Mouse (Mus musculus) limb, embryonic 15.5 days (tissue): ENCODE data around the gene Rgs8. TPM values are rescaled to one million over a fixed set of nuclear protein-coding genes. Genes with fewer than 3 reads are reported as not detected.

Source experiments
- ATAC-seq: fragments of 200-750 bp; cut with Nextera tagmentation; 2 replicates; pipeline ENCODE4 v1.8.0; 2017; ENCODE audit warnings: low read depth, moderate TSS enrichment; ENCODE audit not compliant: insufficient number of reproducible peaks, low FRiP score, low TSS enrichment
- H3K27ac ChIP-seq: fragments of 300-500 bp; sonication (generic); 2 replicates; pipeline ENCODE4 v1.5.1; 2015; ENCODE audit warnings: moderate library complexity, mild to moderate bottlenecking, inconsistent platforms
- H3K27me3 ChIP-seq: fragments of 300-500 bp; sonication (generic); 2 replicates; pipeline ENCODE4 v1.6.1; 2015; ENCODE audit warnings: inconsistent platforms
- H3K36me3 ChIP-seq: fragments of 300-500 bp; sonication (generic); 2 replicates; pipeline ENCODE4 v1.6.1; 2015; ENCODE audit warnings: inconsistent platforms
- H3K4me1 ChIP-seq: fragments of 300-500 bp; sonication (generic); 2 replicates; pipeline ENCODE4 v1.6.1; 2015; ENCODE audit warnings: inconsistent platforms
- H3K4me2 ChIP-seq: fragments of 300-500 bp; sonication (generic); 2 replicates; pipeline ENCODE4 v1.6.1; 2015; ENCODE audit warnings: mild to moderate bottlenecking, inconsistent platforms
- H3K4me3 ChIP-seq: fragments of 300-500 bp; sonication (generic); 2 replicates; pipeline ENCODE4 v1.5.1; 2015; ENCODE audit warnings: mild to moderate bottlenecking, inconsistent platforms
- H3K9ac ChIP-seq: fragments of 300-500 bp; sonication (generic); 2 replicates; pipeline ENCODE4 v1.6.1; 2015; ENCODE audit warnings: inconsistent platforms
- H3K9me3 ChIP-seq: fragments of 300-500 bp; sonication (generic); 2 replicates; pipeline ENCODE4 v1.6.1; 2016; ENCODE audit warnings: inconsistent platforms
- WGBS: fragments of 180-500 bp; shearing (Covaris S2); methylation state at CpG from one replicate; pipeline ENCODE4 v1.1.7; 2015; 5-methylcytosine and 5-hydroxymethylcytosine counted together
- polyA plus RNA-seq: library from polyadenylated mRNA; unstranded; fragments of >200 nt; fragmentation: Nextera tagmentation; extraction: Ambion mirVana; gene quantifications from 2 replicates; pipeline ENCODE4 v1.2.1, GENCODE M21; 2015

Gene Rgs8
- polyA plus RNA-seq, 1 experiment from 2014 or later: 0.91 TPM

DNA sequence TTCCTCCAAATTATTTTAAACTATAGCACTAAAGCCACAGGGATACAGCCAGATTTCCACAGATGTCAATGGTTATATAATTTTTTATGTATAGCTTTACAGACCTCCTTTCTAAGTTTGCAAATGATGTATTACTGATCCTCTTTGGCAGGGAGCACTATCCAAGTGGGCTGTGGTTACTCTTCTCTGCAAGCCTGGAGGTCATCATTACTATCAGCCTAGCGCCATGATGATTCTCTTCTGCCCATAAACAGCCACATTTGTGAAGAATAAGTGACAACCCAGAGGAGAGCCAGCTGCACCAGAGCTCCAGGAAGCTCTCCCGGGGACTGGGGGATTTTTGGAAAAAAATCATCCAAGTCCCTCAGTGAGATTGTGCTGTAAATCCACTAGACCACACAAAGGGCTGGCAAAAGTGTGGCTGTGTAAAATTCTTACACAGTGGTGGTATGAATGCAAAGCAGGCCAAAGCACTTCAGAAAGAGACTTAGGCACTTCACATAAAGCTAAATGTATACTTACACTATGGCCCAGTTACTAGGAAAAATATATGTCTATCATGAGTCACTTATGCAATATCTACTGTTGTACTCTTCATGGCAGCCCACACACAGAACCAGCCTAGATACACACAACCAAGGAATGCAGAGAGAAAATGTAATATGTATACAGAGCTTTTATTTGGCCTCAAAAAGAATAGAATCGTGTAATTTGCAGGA, 58.9 kb downstream of the Rgs8 start:
- Histone ChIP-seq H3K4me3 (no peak overlapping the region), H3K27me3 (no peaks in the 10 kb centered on the region), H3K36me3 (no peaks in the 10 kb centered on the region), H3K9me3 (no peaks in the 10 kb centered on the region), H3K4me1 (peaks cover 3% of the 10 kb centered on the region; the same call in 1 of the 2 replicates), H3K9ac (no peak overlapping the region), H3K4me2 (no peak overlapping the region), H3K27ac (peak overlapping the region; percentile 14; the same call in 1 of the 2 replicates)
- ATAC-seq: peak; percentile 55; the same call in 1 of the 2 replicates
- WGBS: 64% methylated on average over 3 of the region's 3 CpGs

GRCm38 (mm10) chr1:153712633-153713032, 59.8 kb downstream of the Rgs8 start:
- no peak for ATAC-seq
- WGBS: 90% methylated on average over 2 of the region's 2 CpGs
- H3K4me2 ChIP-seq: no peak overlapping the region
- peaks cover 3% of the 10 kb centered on the region; the same call in 1 of the 2 replicates for H3K4me1 ChIP-seq
- no peak overlapping the region for H3K27ac ChIP-seq
- H3K4me3 ChIP-seq: no peak overlapping the region
- H3K36me3 ChIP-seq: no peaks in the 10 kb centered on the region
- H3K27me3 ChIP-seq: no peaks in the 10 kb centered on the region
- H3K9me3 ChIP-seq: no peaks in the 10 kb centered on the region
- H3K9ac ChIP-seq: no peak overlapping the region

- Histone ChIP-seq H3K4me2 (no peak overlapping the region), H3K27me3 (no peaks in the 10 kb centered on the region), H3K4me1 (no peaks in the 10 kb centered on the region), H3K27ac (no peak overlapping the region), H3K36me3 (no peaks in the 10 kb centered on the region), H3K9ac (no peak overlapping the region), H3K9me3 (no peaks in the 10 kb centered on the region), H3K4me3 (no peak overlapping the region)
- WGBS: 76% methylated on average over 1 of the region's 1 CpGs
- no peak for ATAC-seq
Measured at GRCm38 (mm10) chr1:153717990-153718389, 65.2 kb downstream of the Rgs8 start.

DNA sequence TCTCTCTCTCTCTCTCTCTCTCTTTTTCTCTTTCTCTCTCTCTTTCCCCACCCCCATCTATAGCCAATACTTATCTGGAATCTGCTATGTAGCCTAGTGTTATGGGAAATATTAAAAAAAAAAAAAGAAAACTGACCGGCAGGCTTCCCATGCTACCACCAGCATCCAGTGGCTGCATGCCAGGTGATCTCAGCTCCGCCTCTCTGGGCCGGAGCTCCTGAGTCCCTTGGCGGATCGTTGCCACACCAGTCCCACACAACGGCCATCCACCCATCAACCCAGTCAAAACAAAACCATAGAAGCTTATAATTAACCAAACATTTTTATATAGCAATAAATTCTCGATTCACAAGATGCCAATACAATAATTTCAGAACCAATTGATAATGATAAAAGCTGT, 68.1 kb downstream of the Rgs8 start:
- no peak overlapping the region for H3K9ac ChIP-seq
- H3K36me3 ChIP-seq: no peaks in the 10 kb centered on the region
- WGBS: 74% methylated on average over 7 of the region's 7 CpGs
- ATAC-seq: no peak
- H3K4me3 ChIP-seq: no peak overlapping the region
- H3K4me1 ChIP-seq: no peaks in the 10 kb centered on the region
- H3K4me2 ChIP-seq: no peak overlapping the region
- no peaks in the 10 kb centered on the region for H3K27me3 ChIP-seq
- no peak overlapping the region for H3K27ac ChIP-seq
- H3K9me3 ChIP-seq: no peaks in the 10 kb centered on the region

GRCm38 (mm10) chr1:153721565-153722310, 68.9 kb downstream of the Rgs8 start:
- WGBS: 85% methylated on average over 9 of the region's 9 CpGs
- Histone ChIP-seq H3K4me2 (no peak overlapping the region), H3K36me3 (no peaks in the 10 kb centered on the region), H3K27ac (no peak overlapping the region), H3K27me3 (no peaks in the 10 kb centered on the region), H3K9ac (no peak overlapping the region), H3K4me1 (no peaks in the 10 kb centered on the region), H3K4me3 (no peak overlapping the region), H3K9me3 (no peaks in the 10 kb centered on the region)
- ATAC-seq: no peak

- no peaks in the 10 kb centered on the region for H3K9me3 ChIP-seq
- no peaks in the 10 kb centered on the region for H3K36me3 ChIP-seq
- H3K27me3 ChIP-seq: no peaks in the 10 kb centered on the region
- ATAC-seq: no peak
- no peak overlapping the region for H3K4me3 ChIP-seq
- no peak overlapping the region for H3K27ac ChIP-seq
- no peak overlapping the region for H3K9ac ChIP-seq
- no peak overlapping the region for H3K4me2 ChIP-seq
- WGBS: 71% methylated on average over 9 of the region's 9 CpGs
- no peaks in the 10 kb centered on the region for H3K4me1 ChIP-seq
Measured at GRCm38 (mm10) chr1:153723426-153723825, 70.6 kb downstream of the Rgs8 start.

DNA sequence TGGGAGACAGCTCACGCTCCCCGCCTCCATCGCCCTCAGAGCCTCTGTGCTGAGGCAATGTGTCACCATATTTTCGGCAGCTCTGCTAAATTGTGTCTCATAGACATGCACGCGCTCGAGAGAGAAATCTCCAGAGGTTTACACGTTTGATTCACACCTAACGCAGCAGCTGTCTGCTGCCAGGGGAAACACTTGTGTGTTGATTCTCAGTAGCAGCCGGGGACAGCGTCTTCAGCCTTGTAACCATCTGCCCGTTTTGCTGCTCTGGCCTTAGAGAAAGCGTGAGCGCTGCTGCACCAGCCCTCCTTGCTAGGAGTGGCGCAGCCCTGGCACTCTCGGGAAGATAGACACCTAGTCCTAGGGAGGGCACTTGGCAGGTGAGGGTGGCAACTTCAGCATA, 73.8 kb downstream of the Rgs8 start:
- Histone ChIP-seq H3K27ac (no peak overlapping the region), H3K9ac (no peak overlapping the region), H3K4me2 (no peak overlapping the region), H3K4me1 (no peaks in the 10 kb centered on the region), H3K27me3 (no peaks in the 10 kb centered on the region), H3K4me3 (no peak overlapping the region), H3K9me3 (no peaks in the 10 kb centered on the region), H3K36me3 (no peaks in the 10 kb centered on the region)
- 78% methylated on average over 16 of the region's 16 CpGs for WGBS
- no peak for ATAC-seq

- Histone ChIP-seq H3K4me3 (no peak overlapping the region), H3K9me3 (no peaks in the 10 kb centered on the region), H3K27ac (no peak overlapping the region), H3K9ac (no peak overlapping the region), H3K27me3 (0 out of 2 replicates have a peak, but pooled peaks cover 3% of the 10 kb centered on the region), H3K36me3 (no peaks in the 10 kb centered on the region), H3K4me1 (peaks cover 17% of the 10 kb centered on the region), H3K4me2 (no peak overlapping the region)
- ATAC-seq: no peak
- 63% methylated on average over 2 of the region's 2 CpGs for WGBS
Measured at GRCm38 (mm10) chr1:153729806-153730205, 77.0 kb downstream of the Rgs8 start.

GRCm38 (mm10) chr1:153730671-153731070, 77.8 kb downstream of the Rgs8 start:
- no peak overlapping the region for H3K9ac ChIP-seq
- H3K4me1 ChIP-seq: peaks cover 17% of the 10 kb centered on the region
- H3K27me3 ChIP-seq: 0 out of 2 replicates have a peak, but pooled peaks cover 3% of the 10 kb centered on the region
- H3K27ac ChIP-seq: no peak overlapping the region
- WGBS: 35% methylated on average over 3 of the region's 3 CpGs
- ATAC-seq: no peak
- no peak overlapping the region for H3K4me3 ChIP-seq
- H3K4me2 ChIP-seq: no peak overlapping the region
- no peaks in the 10 kb centered on the region for H3K36me3 ChIP-seq
- no peaks in the 10 kb centered on the region for H3K9me3 ChIP-seq

DNA sequence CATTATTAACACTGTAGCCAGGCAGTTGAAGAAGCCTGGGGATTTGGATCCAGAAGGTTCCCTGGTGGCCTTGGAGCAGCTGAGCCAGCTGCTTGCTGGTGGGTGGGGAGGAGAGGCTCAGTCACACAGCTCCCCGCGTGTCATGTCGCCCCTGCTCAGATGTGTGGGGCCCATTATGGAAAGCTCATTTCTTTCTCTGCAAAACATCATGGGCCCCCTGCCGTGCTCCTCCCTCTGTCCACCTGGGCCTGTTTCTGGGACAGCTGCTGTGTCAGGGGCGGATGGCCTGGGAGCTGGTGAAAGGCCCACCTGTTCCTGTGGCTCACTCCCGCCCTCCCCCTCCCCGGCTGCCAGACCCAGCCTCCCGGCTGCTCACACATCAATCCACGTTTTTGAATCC, 80.4 kb downstream of the Rgs8 start:
- H3K4me3 ChIP-seq: no peak overlapping the region
- no peak overlapping the region for H3K4me2 ChIP-seq
- no peaks in the 10 kb centered on the region for H3K36me3 ChIP-seq
- WGBS: 27% methylated on average over 9 of the region's 9 CpGs
- peaks cover 25% of the 10 kb centered on the region for H3K4me1 ChIP-seq
- H3K9me3 ChIP-seq: no peaks in the 10 kb centered on the region
- H3K9ac ChIP-seq: no peak overlapping the region
- no peak for ATAC-seq
- no peak overlapping the region for H3K27ac ChIP-seq
- H3K27me3 ChIP-seq: peaks cover 9% of the 10 kb centered on the region; the same call in 1 of the 2 replicates

GRCm38 (mm10) chr1:153734866-153735265, 82.0 kb downstream of the Rgs8 start:
- H3K9me3 ChIP-seq: no peaks in the 10 kb centered on the region
- peaks cover 31% of the 10 kb centered on the region for H3K4me1 ChIP-seq
- no peak overlapping the region for H3K4me3 ChIP-seq
- H3K4me2 ChIP-seq: no peak overlapping the region
- H3K9ac ChIP-seq: no peak overlapping the region
- peaks cover 19% of the 10 kb centered on the region for H3K27me3 ChIP-seq
- 87% methylated on average over 4 of the region's 4 CpGs for WGBS
- ATAC-seq: no peak
- no peak overlapping the region for H3K27ac ChIP-seq
- H3K36me3 ChIP-seq: no peaks in the 10 kb centered on the region

DNA sequence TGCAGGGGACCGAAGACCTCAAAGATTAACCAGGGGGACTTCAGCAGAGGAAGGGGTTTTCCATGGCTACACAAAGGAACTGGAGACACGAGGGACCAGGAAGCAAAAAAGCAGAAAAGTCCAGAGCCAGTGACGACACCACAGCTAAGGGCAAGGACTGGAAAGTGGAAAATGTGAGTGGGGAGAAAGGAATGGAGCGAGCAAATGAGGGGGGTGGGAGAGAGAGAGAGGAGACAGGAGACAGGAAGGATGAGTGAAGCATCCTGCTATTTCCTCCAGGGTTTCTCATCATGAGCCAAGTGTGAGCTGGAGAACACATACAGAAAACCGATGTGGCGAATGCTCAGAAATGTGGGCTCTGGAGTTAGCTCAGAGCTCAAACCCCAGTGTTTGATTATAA, 83.3 kb downstream of the Rgs8 start:
- WGBS: 58% methylated on average over 6 of the region's 6 CpGs

More for the DNA sequence above, 83.3 kb downstream of the Rgs8 start:
- Histone ChIP-seq H3K27ac (no peak overlapping the region), H3K27me3 (peaks cover 19% of the 10 kb centered on the region), H3K9me3 (no peaks in the 10 kb centered on the region), H3K9ac (no peak overlapping the region), H3K4me2 (no peak overlapping the region), H3K4me3 (no peak overlapping the region), H3K36me3 (no peaks in the 10 kb centered on the region), H3K4me1 (peaks cover 38% of the 10 kb centered on the region)
- no peak for ATAC-seq
